Mouse (Mus musculus): ENCODE results near the gene Exoc3l2. TPM values are rescaled to one million over a fixed set of nuclear protein-coding genes. Genes with fewer than 3 reads are reported as not detected.

The Exoc3l2 gene
- polyA plus RNA-seq, 1 experiment from 2014 or later = 2.2 TPM

- H3K36me3 ChIP-seq (ENCODE audit: insufficient read depth) = no peaks in the 10 kb centered on the region
- H3K9me3 ChIP-seq (ENCODE audit: low read depth, low read length) = no peaks in the 10 kb centered on the region
- no peak for TF ChIP-seq CTCF (IDR thresholded peaks at IDR 0.05; ENCODE audit: low read depth)
- H3K4me3 ChIP-seq (ENCODE audit: low read depth, low read length) = no peak overlapping the region
- H3K9ac ChIP-seq = no peak overlapping the region
- H3K4me2 ChIP-seq = no peak overlapping the region
- ATAC-seq (ENCODE audit: insufficient read depth) (no peak), DNase-seq (no peak)
- no peak overlapping the region for H3K27ac ChIP-seq (ENCODE audit: low read depth)
- peaks cover 46% of the 10 kb centered on the region for H3K27me3 ChIP-seq (ENCODE audit: insufficient read depth, low read length)
- 20% methylated on average over 23 of the region's 23 CpGs for WGBS
- H3K4me1 ChIP-seq (ENCODE audit: insufficient read depth) = 0 out of 2 replicates have a peak, but pooled peaks cover 4% of the 10 kb centered on the region
Measured at GRCm38 (mm10) chr7:19469404-19469803, 6.3 kb downstream of the Exoc3l2 start.

- TF ChIP-seq CTCF (IDR thresholded peaks at IDR 0.05; ENCODE audit: low read depth) = no peak
- 10% methylated on average over 14 of the region's 14 CpGs for WGBS
- DNase-seq (no peak), ATAC-seq (ENCODE audit: insufficient read depth) (no peak)
- no peaks in the 10 kb centered on the region for H3K36me3 ChIP-seq (ENCODE audit: insufficient read depth)
- H3K27ac ChIP-seq (ENCODE audit: low read depth) = no peak overlapping the region
- no peak overlapping the region for H3K4me3 ChIP-seq (ENCODE audit: low read depth, low read length)
- no peaks in the 10 kb centered on the region for H3K4me1 ChIP-seq (ENCODE audit: insufficient read depth)
- no peak overlapping the region for H3K4me2 ChIP-seq
- no peak overlapping the region for H3K9ac ChIP-seq
- no peaks in the 10 kb centered on the region for H3K9me3 ChIP-seq (ENCODE audit: low read depth, low read length)
- peaks cover 46% of the 10 kb centered on the region for H3K27me3 ChIP-seq (ENCODE audit: insufficient read depth, low read length)
Measured at GRCm38 (mm10) chr7:19470308-19470707, 7.2 kb downstream of the Exoc3l2 start.

GRCm38 (mm10) chr7:19472403-19472802, 9.3 kb downstream of the Exoc3l2 start:
- Histone ChIP-seq H3K4me2 (no peak overlapping the region), H3K4me1 (ENCODE audit: insufficient read depth) (no peaks in the 10 kb centered on the region), H3K36me3 (ENCODE audit: insufficient read depth) (no peaks in the 10 kb centered on the region), H3K27ac (ENCODE audit: low read depth) (no peak overlapping the region), H3K9me3 (ENCODE audit: low read depth, low read length) (no peaks in the 10 kb centered on the region), H3K27me3 (ENCODE audit: insufficient read depth, low read length) (peaks cover 51% of the 10 kb centered on the region), H3K9ac (no peak overlapping the region), H3K4me3 (ENCODE audit: low read depth, low read length) (no peak overlapping the region)
- DNase-seq = peak; percentile 40
- no peak for TF ChIP-seq CTCF (IDR thresholded peaks at IDR 0.05; ENCODE audit: low read depth)
- no peak for ATAC-seq (ENCODE audit: insufficient read depth)
- 22% methylated on average over 4 of the region's 4 CpGs for WGBS

- WGBS = 1% methylated on average over 86 of the region's 89 CpGs
- peak overlapping the region; percentile 52 for H3K4me3 ChIP-seq (ENCODE audit: low read depth, low read length)
- DNase-seq = peak; percentile 93
- peaks cover 49% of the 10 kb centered on the region for H3K27me3 ChIP-seq (ENCODE audit: insufficient read depth, low read length)
- no peaks in the 10 kb centered on the region for H3K4me1 ChIP-seq (ENCODE audit: insufficient read depth)
- peak overlapping the region; percentile 60 for H3K9ac ChIP-seq
- ATAC-seq (ENCODE audit: insufficient read depth) = peak; percentile 83
- H3K4me2 ChIP-seq = peak overlapping the region; percentile 88
- H3K9me3 ChIP-seq (ENCODE audit: low read depth, low read length) = no peaks in the 10 kb centered on the region
- no peaks in the 10 kb centered on the region for H3K36me3 ChIP-seq (ENCODE audit: insufficient read depth)
- no peak for TF ChIP-seq CTCF (IDR thresholded peaks at IDR 0.05; ENCODE audit: low read depth)
- H3K27ac ChIP-seq (ENCODE audit: low read depth) = peak overlapping the region; percentile 67
Measured at GRCm38 (mm10) chr7:19473875-19474443, 10.8 kb downstream of the Exoc3l2 start.

GRCm38 (mm10) chr7:19477084-19477483, 14.0 kb downstream of the Exoc3l2 start:
- Histone ChIP-seq H3K9me3 (ENCODE audit: low read depth, low read length) (no peaks in the 10 kb centered on the region), H3K4me1 (ENCODE audit: insufficient read depth) (no peaks in the 10 kb centered on the region), H3K27ac (ENCODE audit: low read depth) (no peak overlapping the region), H3K27me3 (ENCODE audit: insufficient read depth, low read length) (peaks cover 21% of the 10 kb centered on the region), H3K36me3 (ENCODE audit: insufficient read depth) (no peaks in the 10 kb centered on the region), H3K4me3 (ENCODE audit: low read depth, low read length) (no peak overlapping the region), H3K9ac (no peak overlapping the region), H3K4me2 (no peak overlapping the region)
- no peak for DNase-seq
- WGBS = 58% methylated on average over 2 of the region's 2 CpGs
- TF ChIP-seq CTCF (IDR thresholded peaks at IDR 0.05; ENCODE audit: low read depth) = no peak
- ATAC-seq (ENCODE audit: insufficient read depth) = no peak

- H3K27ac ChIP-seq (ENCODE audit: low read depth) = no peak overlapping the region
- H3K9ac ChIP-seq = no peak overlapping the region
- 17% methylated on average over 14 of the region's 14 CpGs for WGBS
- no peaks in the 10 kb centered on the region for H3K9me3 ChIP-seq (ENCODE audit: low read depth, low read length)
- no peak overlapping the region for H3K4me3 ChIP-seq (ENCODE audit: low read depth, low read length)
- no peak for TF ChIP-seq CTCF (IDR thresholded peaks at IDR 0.05; ENCODE audit: low read depth)
- H3K27me3 ChIP-seq (ENCODE audit: insufficient read depth, low read length) = peaks cover 15% of the 10 kb centered on the region
- H3K4me2 ChIP-seq = no peak overlapping the region
- DNase-seq (no peak), ATAC-seq (ENCODE audit: insufficient read depth) (no peak)
- no peaks in the 10 kb centered on the region for H3K36me3 ChIP-seq (ENCODE audit: insufficient read depth)
- no peaks in the 10 kb centered on the region for H3K4me1 ChIP-seq (ENCODE audit: insufficient read depth)
Measured at GRCm38 (mm10) chr7:19477624-19478384, 14.7 kb downstream of the Exoc3l2 start.

- H3K36me3 ChIP-seq (ENCODE audit: insufficient read depth) = no peaks in the 10 kb centered on the region
- WGBS = 81% methylated on average over 8 of the region's 8 CpGs
- no peak for DNase-seq
Measured at GRCm38 (mm10) chr7:19483281-19483680, 20.1 kb downstream of the Exoc3l2 start.

More at GRCm38 (mm10) chr7:19483281-19483680, 20.1 kb downstream of the Exoc3l2 start:
- Histone ChIP-seq H3K27me3 (ENCODE audit: insufficient read depth, low read length) (no peaks in the 10 kb centered on the region; the same call in 1 of the 2 replicates), H3K4me2 (no peak overlapping the region), H3K9ac (no peak overlapping the region), H3K4me3 (ENCODE audit: low read depth, low read length) (no peak overlapping the region), H3K9me3 (ENCODE audit: low read depth, low read length) (no peaks in the 10 kb centered on the region), H3K27ac (ENCODE audit: low read depth) (no peak overlapping the region), H3K4me1 (ENCODE audit: insufficient read depth) (no peaks in the 10 kb centered on the region)
- ATAC-seq (ENCODE audit: insufficient read depth) = no peak
- TF ChIP-seq CTCF (IDR thresholded peaks at IDR 0.05; ENCODE audit: low read depth) = no peak
